ENCODE assay signal across 8 mouse cellular contexts in the genomic region with DNA sequence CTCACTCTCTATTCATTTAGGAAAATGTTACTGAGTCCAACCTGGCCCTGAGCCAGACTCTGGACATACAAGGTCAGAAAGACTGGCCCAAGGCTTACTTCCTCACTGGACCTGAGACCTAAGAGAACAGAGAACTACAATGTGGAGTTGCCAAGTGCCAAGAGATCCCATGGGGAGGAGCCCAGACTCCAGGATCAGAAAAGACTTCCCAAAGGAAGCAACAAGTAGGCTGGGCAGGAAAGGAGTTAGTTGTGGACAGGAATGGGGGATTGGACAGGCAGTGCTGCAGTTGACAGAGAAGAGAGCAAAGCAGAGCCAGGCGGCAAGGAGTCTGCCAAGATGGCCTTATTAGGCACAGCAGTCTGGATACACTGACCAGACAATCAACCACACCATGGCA. TPM values are rescaled to one million over a fixed set of nuclear protein-coding genes. Genes with fewer than 3 reads are reported as not detected.
DNase-seq lines count a peak whose midpoint lies in the region; ATAC-seq and TF ChIP-seq lines count a peak whose summit lies in the region.

No protein-coding gene starts in this region.

- ATAC-seq in liver, postnatal 0 days, result no peak
- ATAC-seq in hindbrain, postnatal 0 days, result no peak
- ATAC-seq in granulocyte monocyte progenitor cell, adult 5-6 weeks (replicated peaks; ENCODE audit: poor library complexity, severe bottlenecking), result no peak

- no peak overlapping the region for H3K9ac ChIP-seq in liver, postnatal 0 days (replicated peaks)
- no peak overlapping the region for H3K9ac ChIP-seq in hindbrain, postnatal 0 days (replicated peaks; ENCODE audit: low read length)

- peak; percentile 40 to 46 for DNase-seq in cerebellum, adult 18-20 months
- DNase-seq in cerebellum, adult 9-10 months, result no peak
- peak; percentile 59 for DNase-seq in Muller cell, postnatal 12 days (ENCODE audit: inconsistent ontology term)
- DNase-seq in heart, embryonic 10.5 days (ENCODE audit: low spot score), result no peak
- no peak for DNase-seq in liver, postnatal 0 days
- no peak for DNase-seq in layer of hippocampus, postnatal 14 days (ENCODE audit: low spot score in 2 of 2)
- no peak for DNase-seq in hindbrain, postnatal 0 days (ENCODE audit: low spot score)

- 23% methylated on average over 1 of the region's 1 CpGs for WGBS in heart, embryonic 10.5 days
- WGBS in liver, postnatal 0 days (ENCODE audit: insufficient replicate concordance), result 60% methylated on average over 1 of the region's 1 CpGs
- 39% methylated on average over 1 of the region's 1 CpGs for WGBS in hindbrain, postnatal 0 days

- no peaks in the 10 kb centered on the region for H3K27me3 ChIP-seq in heart, embryonic 10.5 days (ENCODE audit: insufficient read depth, poor library complexity, severe bottlenecking)
- H3K27me3 ChIP-seq in liver, postnatal 0 days (ENCODE audit: insufficient read depth, low read length), result no peaks in the 10 kb centered on the region
- H3K27me3 ChIP-seq in hindbrain, postnatal 0 days (ENCODE audit: insufficient read depth, low read length), result no peaks in the 10 kb centered on the region

- no peaks in the 10 kb centered on the region for H3K36me3 ChIP-seq in heart, embryonic 10.5 days
- no peaks in the 10 kb centered on the region for H3K36me3 ChIP-seq in liver, postnatal 0 days (replicated peaks; ENCODE audit: insufficient read depth, low read length)
- H3K36me3 ChIP-seq in hindbrain, postnatal 0 days (ENCODE audit: insufficient read depth, low read length), result no peaks in the 10 kb centered on the region

- no peak overlapping the region for H3K4me2 ChIP-seq in liver, postnatal 0 days (ENCODE audit: low read depth, low read length)
- H3K4me2 ChIP-seq in hindbrain, postnatal 0 days (ENCODE audit: low read depth, low read length), result no peak overlapping the region

- no peak for TF ChIP-seq CTCF in liver, postnatal 0 days (IDR thresholded peaks at IDR 0.05; ENCODE audit: low read depth)
- TF ChIP-seq CTCF in hindbrain, postnatal 0 days (IDR thresholded peaks at IDR 0.05; ENCODE audit: low read depth), result no peak

- TF ChIP-seq EP300 in liver, postnatal 0 days (IDR thresholded peaks at IDR 0.05; ENCODE audit: low read depth), result no peak

- peaks cover 56% of the 10 kb centered on the region for H3K4me1 ChIP-seq in heart, embryonic 10.5 days
- H3K4me1 ChIP-seq in liver, postnatal 0 days (ENCODE audit: insufficient read depth), result peaks cover 21% of the 10 kb centered on the region
- H3K4me1 ChIP-seq in hindbrain, postnatal 0 days (ENCODE audit: insufficient read depth, low read length), result 0 out of 2 replicates have a peak, but pooled peaks cover 3% of the 10 kb centered on the region

- no peak overlapping the region for H3K4me3 ChIP-seq in heart, embryonic 10.5 days
- H3K4me3 ChIP-seq in liver, postnatal 0 days (ENCODE audit: low read depth, low read length), result no peak overlapping the region
- H3K4me3 ChIP-seq in hindbrain, postnatal 0 days (ENCODE audit: low read length), result no peak overlapping the region

- no peaks in the 10 kb centered on the region for H3K9me3 ChIP-seq in heart, embryonic 10.5 days
- H3K9me3 ChIP-seq in liver, postnatal 0 days (ENCODE audit: low read length), result no peaks in the 10 kb centered on the region
- H3K9me3 ChIP-seq in hindbrain, postnatal 0 days (ENCODE audit: low read length), result no peaks in the 10 kb centered on the region

- H3K27ac ChIP-seq in heart, embryonic 10.5 days, result peak overlapping the region; percentile 63
- H3K27ac ChIP-seq in liver, postnatal 0 days (ENCODE audit: low read depth), result 0 out of 2 replicates have a peak overlapping the region, but pooled peaks have one; percentile 22
- H3K27ac ChIP-seq in hindbrain, postnatal 0 days, result no peak overlapping the region

RNA-seq across cellular contexts. Expression of gene Ppp1r13b, which starts 13.8 kb away (rescaled TPM):
- 13.6 and 16.8 TPM in 2 replicates for polyA plus RNA-seq in heart, embryonic 10.5 days (2016; fragmentation: Nextera tagmentation; extraction: Ambion mirVana)
- 4.3 and 4.5 TPM in 2 replicates for polyA plus RNA-seq in liver, postnatal 0 days (2015; fragmentation: Nextera tagmentation; extraction: Ambion mirVana)
- total RNA-seq in layer of hippocampus, postnatal 14 days (2021), result 10 to 100 TPM; 79.3 to 83.0 TPM
- 54.5 and 57.4 TPM in 2 replicates for total RNA-seq in hindbrain, postnatal 0 days (2014; rRNA removed)
- polyA plus RNA-seq in hindbrain, postnatal 0 days (2015; fragmentation: Nextera tagmentation; extraction: Ambion mirVana), result 31.6 and 36.5 TPM in 2 replicates
- total RNA-seq in granulocyte monocyte progenitor cell, adult 5-6 weeks (2014; fragmentation: Nextera tagmentation), result 11.2 and 11.4 TPM in 2 replicates
- total RNA-seq in granulocyte monocyte progenitor cell, adult 5-6 weeks (2017), result 2.9 and 4.7 TPM in 2 replicates

Comparison
In these comparisons a context has a peak if more than half of its experiments do, and no peak if none do; other contexts are left out.
1. DNase-seq: peak in cerebellum, adult 18-20 months (2 of 2) and Muller cell, postnatal 12 days (single experiment); none in cerebellum, adult 9-10 months (single experiment), heart, embryonic 10.5 days (single experiment), liver, postnatal 0 days (single experiment), layer of hippocampus, postnatal 14 days (0 of 2) and hindbrain, postnatal 0 days (single experiment).